Mouse (Mus musculus) T-helper 2 cell (primary cell): Measurements from ENCODE around the gene Gucy2f.
"Not testable (repeated sequence)": the region's sequence is repeated elsewhere in the genome, so short reads cannot be mapped to it uniquely, and the experiment has no call there.

Source experiments
- in situ Hi-C: fragments of 300-600 bp; cut with MboI, MseI; formaldehyde crosslinking; loops from one replicate; pipeline ENCODE4 v1.15.1; 2025; ENCODE audit warnings: high pct_unique_total_duplicates

The Gucy2f gene

GRCm38 (mm10) chrX:142196831-142197230, at the start of gene Gucy2f:
Gucy2f (minus strand) TSS chrX:142196931.
- in situ Hi-C loops: no loop called here

- in situ Hi-C loops: no loop called here
These were observed 49.1 kb upstream of the Gucy2f start for GRCm38 (mm10) chrX:142245682-142246327.

GRCm38 (mm10) chrX:142237101-142237500, 40.4 kb upstream of the Gucy2f start:
- in situ Hi-C loops: no loop called here

GRCm38 (mm10) chrX:142236146-142236545, 39.4 kb upstream of the Gucy2f start:
- in situ Hi-C loops: not testable (repeated sequence)

- in situ Hi-C loops: no loop called here
These were observed 32.0 kb upstream of the Gucy2f start for GRCm38 (mm10) chrX:142228769-142229158.

GRCm38 (mm10) chrX:142228055-142228768, 31.5 kb upstream of the Gucy2f start:
- in situ Hi-C loops: no loop called here

- in situ Hi-C loops: no loop called here
These were observed 30.8 kb upstream of the Gucy2f start for GRCm38 (mm10) chrX:142227398-142228054.

GRCm38 (mm10) chrX:142226542-142226941, 29.8 kb upstream of the Gucy2f start, which contains the start of gene Nxt2:
Nxt2 (plus strand) TSS chrX:142226770.
- in situ Hi-C loops: no loop called here

- in situ Hi-C loops: loop anchor here (25.0 kb wide), 1 partner anchor 1213 kb away; no protein-coding TSS in a partner anchor
These were observed 3.6 kb upstream of the Gucy2f start for GRCm38 (mm10) chrX:142200295-142200694.

GRCm38 (mm10) chrX:142195551-142195950, 1.2 kb downstream of the Gucy2f start:
- in situ Hi-C loops: no loop called here

- in situ Hi-C loops: no loop called here
These were observed 2.3 kb downstream of the Gucy2f start for GRCm38 (mm10) chrX:142194420-142194819.

GRCm38 (mm10) chrX:142190355-142190754, 6.4 kb downstream of the Gucy2f start:
- in situ Hi-C loops: no loop called here

GRCm38 (mm10) chrX:142189023-142189703, 7.6 kb downstream of the Gucy2f start:
- in situ Hi-C loops: no loop called here

- in situ Hi-C loops: no loop called here
These were observed 14.7 kb downstream of the Gucy2f start for GRCm38 (mm10) chrX:142182026-142182425.

- in situ Hi-C loops: no loop called here
These were observed 19.8 kb downstream of the Gucy2f start for GRCm38 (mm10) chrX:142176981-142177380.

- in situ Hi-C loops: no loop called here
These were observed 81.0 kb downstream of the Gucy2f start for GRCm38 (mm10) chrX:142115779-142116178.

- in situ Hi-C loops: no loop called here
These were observed 85.5 kb downstream of the Gucy2f start for GRCm38 (mm10) chrX:142111236-142111635.

GRCm38 (mm10) chrX:142096904-142097303, 99.8 kb downstream of the Gucy2f start:
- in situ Hi-C loops: no loop called here

- in situ Hi-C loops: no loop called here
These were observed 101.2 kb downstream of the Gucy2f start for GRCm38 (mm10) chrX:142095579-142095978.

GRCm38 (mm10) chrX:142062585-142062984, 134.1 kb downstream of the Gucy2f start:
- in situ Hi-C loops: no loop called here
